Mouse (Mus musculus): ENCODE results near the gene Capza2. TPM values are rescaled to one million over a fixed set of nuclear protein-coding genes. Genes with fewer than 3 reads are reported as not detected.

The Capza2 gene
- polyA plus RNA-seq, 2 experiments, result 32.1 to 91.6 TPM

DNA sequence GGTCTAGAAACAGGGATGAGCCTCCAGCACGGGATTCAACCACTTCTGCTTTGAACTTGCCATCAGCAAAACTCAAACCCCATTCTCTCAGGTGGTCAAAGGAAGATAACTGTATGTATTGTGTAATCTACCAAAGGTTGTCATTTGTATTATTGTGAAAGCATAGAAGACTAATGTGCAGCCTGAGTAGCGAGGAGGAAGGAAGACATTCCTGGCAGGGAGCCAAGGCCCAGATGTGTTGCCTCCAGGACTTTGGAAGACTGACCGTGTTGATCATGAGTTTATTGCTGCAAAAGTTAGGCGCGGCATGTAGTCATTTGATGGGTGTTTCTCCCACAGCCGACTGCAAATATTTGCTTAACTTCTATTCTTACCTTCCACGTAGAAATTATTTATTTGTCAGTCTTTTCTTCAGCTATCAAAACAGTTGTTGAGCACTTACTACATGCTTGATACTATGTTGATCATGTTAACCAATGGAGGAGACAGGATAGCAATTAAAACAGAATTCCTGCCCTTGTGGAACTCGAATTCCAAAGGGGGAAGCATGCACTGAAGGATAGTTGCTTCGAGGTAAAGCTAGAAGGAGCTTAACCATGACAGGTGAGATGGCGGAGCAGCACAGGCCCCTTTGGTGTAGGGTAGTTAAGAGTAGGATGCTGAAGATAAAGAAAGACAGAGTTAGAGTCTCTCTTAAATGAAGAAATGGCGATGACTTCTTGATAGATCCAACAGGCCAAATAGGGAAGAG lies 40.1 kb upstream of the Capza2 start:
- ATAC-seq (ENCODE audit: insufficient read depth) (no peak), DNase-seq (ENCODE audit: low read depth in 3 of 3, low spot score in 3 of 3) (no peak)
- H3K4me1 ChIP-seq (replicated peaks; ENCODE audit: control insufficient read depth in 2 of 2, insufficient read depth in 2 of 2, low read length in 1 of 2), result no peaks in the 10 kb centered on the region
- no peak overlapping the region for H3K9ac ChIP-seq (replicated peaks)
- H3K27me3 ChIP-seq (ENCODE audit: control insufficient read depth, insufficient read depth, low read length), result no peaks in the 10 kb centered on the region
- no peak overlapping the region for H3K4me2 ChIP-seq (ENCODE audit: low read depth)
- H3K9me3 ChIP-seq (ENCODE audit: control insufficient read depth, low read length), result no peaks in the 10 kb centered on the region
- no peak overlapping the region for H3K27ac ChIP-seq
- 58% methylated on average over 11 of the region's 11 CpGs for WGBS (ENCODE audit: insufficient replicate concordance)
- no peak overlapping the region for H3K4me3 ChIP-seq (ENCODE audit: insufficient read depth in 1 of 2, low read depth in 2 of 2, low read length in 2 of 2)
- H3K36me3 ChIP-seq (replicated peaks; ENCODE audit: control insufficient read depth, insufficient read depth, low read depth), result no peaks in the 10 kb centered on the region
- TF ChIP-seq EP300 (IDR thresholded peaks at IDR 0.05; ENCODE audit: low read depth) (no peak), CTCF (IDR thresholded peaks at IDR 0.05; ENCODE audit: low read depth) (no peak)

DNA sequence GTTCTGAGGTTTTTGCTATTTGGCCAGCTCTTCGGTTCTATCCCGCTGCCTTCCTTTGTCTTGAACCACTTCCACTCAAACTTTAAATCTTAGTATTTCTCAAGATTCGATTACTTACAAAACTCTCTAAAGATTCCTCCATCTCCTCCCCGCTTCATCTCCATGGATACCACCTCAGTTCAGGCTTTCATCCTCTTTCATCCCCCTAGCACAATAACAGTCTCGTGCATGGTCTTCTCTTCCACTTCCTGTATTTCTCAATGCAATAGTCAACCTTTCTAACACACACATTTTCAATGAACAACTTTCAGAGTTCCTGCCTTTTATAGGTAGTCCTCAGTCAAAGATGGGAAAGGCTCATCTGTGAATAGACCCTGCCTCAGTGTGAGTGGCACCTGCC lies 36.7 kb upstream of the Capza2 start:
- Histone ChIP-seq H3K9ac (replicated peaks) (no peak overlapping the region), H3K36me3 (replicated peaks; ENCODE audit: control insufficient read depth, insufficient read depth, low read depth) (no peaks in the 10 kb centered on the region), H3K4me3 (ENCODE audit: insufficient read depth in 1 of 2, low read depth in 2 of 2, low read length in 2 of 2) (no peak overlapping the region), H3K4me1 (replicated peaks; ENCODE audit: control insufficient read depth in 2 of 2, insufficient read depth in 2 of 2, low read length in 1 of 2) (no peaks in the 10 kb centered on the region), H3K27me3 (ENCODE audit: control insufficient read depth, insufficient read depth, low read length) (no peaks in the 10 kb centered on the region), H3K9me3 (ENCODE audit: control insufficient read depth, low read length) (no peaks in the 10 kb centered on the region), H3K27ac (no peak overlapping the region), H3K4me2 (ENCODE audit: low read depth) (no peak overlapping the region)
- TF ChIP-seq CTCF (IDR thresholded peaks at IDR 0.05; ENCODE audit: low read depth) (no peak), EP300 (IDR thresholded peaks at IDR 0.05; ENCODE audit: low read depth) (no peak)
- 67% methylated on average over 5 of the region's 5 CpGs for WGBS (ENCODE audit: insufficient replicate concordance)
- DNase-seq (ENCODE audit: low read depth in 3 of 3, low spot score in 3 of 3) (no peak), ATAC-seq (ENCODE audit: insufficient read depth) (no peak)

DNA sequence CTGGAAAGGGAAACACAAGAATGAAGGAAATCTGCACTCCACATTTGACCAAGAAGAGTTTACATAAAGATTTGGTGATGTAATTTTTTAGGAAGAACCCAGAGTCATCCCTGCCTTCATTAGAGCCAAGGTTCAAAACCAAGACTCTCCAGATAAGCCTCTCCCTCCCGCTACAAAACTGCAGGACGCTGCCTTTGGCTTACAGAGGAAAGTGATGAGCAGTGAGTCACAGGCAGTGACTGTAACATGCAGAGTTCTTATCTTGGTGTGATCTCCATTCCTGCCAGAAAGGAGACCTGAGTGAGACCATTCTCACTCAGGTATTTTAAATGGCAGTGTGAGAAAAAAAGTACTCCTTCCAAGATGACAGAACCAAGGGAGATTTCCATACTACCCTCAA lies 34.5 kb upstream of the Capza2 start:
- Histone ChIP-seq H3K27ac (no peak overlapping the region), H3K9me3 (ENCODE audit: control insufficient read depth, low read length) (no peaks in the 10 kb centered on the region), H3K9ac (replicated peaks) (no peak overlapping the region), H3K4me2 (ENCODE audit: low read depth) (no peak overlapping the region), H3K4me3 (ENCODE audit: insufficient read depth in 1 of 2, low read depth in 2 of 2, low read length in 2 of 2) (no peak overlapping the region), H3K4me1 (replicated peaks; ENCODE audit: control insufficient read depth in 2 of 2, insufficient read depth in 2 of 2, low read length in 1 of 2) (no peaks in the 10 kb centered on the region), H3K27me3 (ENCODE audit: control insufficient read depth, insufficient read depth, low read length) (no peaks in the 10 kb centered on the region), H3K36me3 (replicated peaks; ENCODE audit: control insufficient read depth, insufficient read depth, low read depth) (no peaks in the 10 kb centered on the region)
- TF ChIP-seq CTCF (IDR thresholded peaks at IDR 0.05; ENCODE audit: low read depth) (no peak), EP300 (IDR thresholded peaks at IDR 0.05; ENCODE audit: low read depth) (no peak)
- DNase-seq (ENCODE audit: low read depth in 3 of 3, low spot score in 3 of 3) (no peak), ATAC-seq (ENCODE audit: insufficient read depth) (no peak)
- WGBS (ENCODE audit: insufficient replicate concordance), result 21% methylated on average over 2 of the region's 2 CpGs

DNA sequence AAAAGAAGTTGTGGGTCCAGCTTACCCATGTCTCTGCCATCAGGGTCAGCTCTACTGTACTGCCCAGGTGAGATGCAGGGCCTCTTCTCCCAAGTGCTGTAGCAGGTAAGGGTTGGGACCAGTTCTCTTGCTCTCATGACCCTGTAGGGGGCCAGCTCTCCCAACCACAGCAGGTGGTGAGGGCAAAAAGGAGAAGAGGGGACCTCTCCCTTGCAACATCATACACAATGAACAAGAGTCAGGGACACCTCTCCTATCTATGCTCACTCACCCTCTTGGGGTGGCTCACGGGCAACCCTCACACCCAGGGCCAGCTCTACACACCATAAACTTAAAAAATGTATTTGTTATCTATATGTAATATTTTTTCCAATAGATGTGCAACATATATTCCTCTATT lies 29.1 kb upstream of the Capza2 start:
- Histone ChIP-seq H3K9ac (replicated peaks) (no peak overlapping the region), H3K27me3 (ENCODE audit: control insufficient read depth, insufficient read depth, low read length) (no peaks in the 10 kb centered on the region), H3K9me3 (ENCODE audit: control insufficient read depth, low read length) (no peaks in the 10 kb centered on the region), H3K4me3 (ENCODE audit: insufficient read depth in 1 of 2, low read depth in 2 of 2, low read length in 2 of 2) (no peak overlapping the region), H3K27ac (no peak overlapping the region), H3K4me2 (ENCODE audit: low read depth) (no peak overlapping the region), H3K4me1 (replicated peaks; ENCODE audit: control insufficient read depth in 2 of 2, insufficient read depth in 2 of 2, low read length in 1 of 2) (no peaks in the 10 kb centered on the region), H3K36me3 (replicated peaks; ENCODE audit: control insufficient read depth, insufficient read depth, low read depth) (no peaks in the 10 kb centered on the region)
- no peak for ATAC-seq (ENCODE audit: insufficient read depth)
- WGBS (ENCODE audit: insufficient replicate concordance), result 39% methylated on average over 1 of the region's 1 CpGs
- no peak for TF ChIP-seq EP300 (IDR thresholded peaks at IDR 0.05; ENCODE audit: low read depth)
- no peak for TF ChIP-seq CTCF (IDR thresholded peaks at IDR 0.05; ENCODE audit: low read depth)
- DNase-seq (ENCODE audit: low read depth in 3 of 3, low spot score in 3 of 3), result no peak

DNA sequence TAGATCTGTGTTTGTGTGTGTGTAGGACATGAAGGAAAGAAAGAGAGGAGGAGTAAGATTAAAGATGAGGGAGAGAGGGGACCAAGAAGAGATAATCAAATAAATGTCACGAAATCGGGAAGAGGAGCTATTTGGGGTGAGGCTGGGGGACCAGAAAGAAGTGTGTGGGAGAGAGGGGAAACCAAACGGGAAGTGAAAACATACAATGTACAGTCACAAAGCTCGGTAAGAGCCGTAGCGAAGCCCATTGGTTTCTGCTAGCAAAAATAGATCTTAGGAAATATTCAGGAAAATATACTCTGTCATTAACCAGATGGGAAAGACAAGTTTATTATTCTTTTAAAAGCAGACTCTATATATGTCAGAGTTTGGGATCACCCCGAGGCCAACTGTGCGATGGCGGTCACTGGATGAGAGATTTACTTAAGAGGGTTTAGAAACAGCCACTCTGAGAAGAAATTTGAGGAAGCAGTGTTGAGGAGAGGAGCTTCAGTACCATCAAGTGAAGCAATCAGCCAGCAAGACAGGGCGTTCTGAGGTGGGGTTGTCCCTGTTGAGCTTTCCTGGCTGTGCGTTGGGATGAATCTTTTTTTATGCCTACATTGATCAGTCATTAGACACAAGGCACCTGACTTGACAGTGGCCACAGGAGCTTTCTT lies 24.6 kb upstream of the Capza2 start:
- 46% methylated on average over 11 of the region's 11 CpGs for WGBS (ENCODE audit: insufficient replicate concordance)
- DNase-seq (ENCODE audit: low read depth in 3 of 3, low spot score in 3 of 3), result no peak
- Histone ChIP-seq H3K27me3 (ENCODE audit: control insufficient read depth, insufficient read depth, low read length) (no peaks in the 10 kb centered on the region), H3K4me2 (ENCODE audit: low read depth) (no peak overlapping the region), H3K4me3 (ENCODE audit: insufficient read depth in 1 of 2, low read depth in 2 of 2, low read length in 2 of 2) (no peak overlapping the region), H3K9me3 (ENCODE audit: control insufficient read depth, low read length) (no peaks in the 10 kb centered on the region), H3K9ac (replicated peaks) (no peak overlapping the region), H3K36me3 (replicated peaks; ENCODE audit: control insufficient read depth, insufficient read depth, low read depth) (no peaks in the 10 kb centered on the region), H3K4me1 (replicated peaks; ENCODE audit: control insufficient read depth in 2 of 2, insufficient read depth in 2 of 2, low read length in 1 of 2) (no peaks in the 10 kb centered on the region; a peak in 1 of 4 replicates), H3K27ac (no peak overlapping the region)
- TF ChIP-seq CTCF (IDR thresholded peaks at IDR 0.05; ENCODE audit: low read depth) (no peak), EP300 (IDR thresholded peaks at IDR 0.05; ENCODE audit: low read depth) (no peak)
- no peak for ATAC-seq (ENCODE audit: insufficient read depth)
